Mouse (Mus musculus): ENCODE data around the gene Tpo. TPM values are rescaled to one million over a fixed set of nuclear protein-coding genes. Genes with fewer than 3 reads are reported as not detected.

The Tpo gene
- total and polyA plus RNA-seq, 2 experiments from 2014 or later = 0.49 to 0.59 TPM

DNA sequence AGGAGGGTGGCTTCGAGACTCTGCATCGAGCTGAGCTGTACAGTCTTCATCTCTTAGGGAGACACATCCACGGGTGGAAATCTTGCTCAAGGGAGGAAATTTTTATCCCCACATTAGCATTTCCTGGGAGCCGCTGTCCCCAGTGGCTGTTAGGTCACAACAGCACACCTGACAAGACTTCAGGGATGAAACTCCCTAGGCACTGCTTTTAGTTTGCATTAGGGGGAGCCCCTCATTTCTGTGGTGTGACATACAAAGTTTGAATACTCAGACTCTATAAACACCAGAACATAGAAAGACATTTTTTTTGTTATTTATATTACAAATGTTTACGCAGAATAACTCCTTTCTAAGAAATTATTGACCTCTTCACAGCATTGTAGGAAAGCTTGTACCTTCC is 32.1 kb upstream of the Tpo start:
- H3K4me3 ChIP-seq (ENCODE audit: low read depth, low read length) = no peak overlapping the region
- no peak overlapping the region for H3K27ac ChIP-seq (ENCODE audit: low read depth, low read length)
- ATAC-seq (ENCODE audit: low FRiP score) (no peak), DNase-seq (ENCODE audit: low spot score) (no peak)
- no peak; the same call in 1 of the 2 replicates for TF ChIP-seq CTCF (IDR thresholded peaks at IDR 0.05)
- WGBS = 84% methylated on average over 5 of the region's 5 CpGs
- no peaks in the 10 kb centered on the region for H3K4me1 ChIP-seq (ENCODE audit: insufficient read depth, low read length)
- no peak overlapping the region for H3K4me2 ChIP-seq (ENCODE audit: low read depth, low read length, poor library complexity, severe bottlenecking)
- no peaks in the 10 kb centered on the region for H3K9me3 ChIP-seq (ENCODE audit: low read length)
- H3K27me3 ChIP-seq (ENCODE audit: insufficient read depth, low read length) = no peaks in the 10 kb centered on the region
- no peaks in the 10 kb centered on the region for H3K36me3 ChIP-seq (ENCODE audit: insufficient read depth, low read length)
- no peak overlapping the region for H3K9ac ChIP-seq (replicated peaks; ENCODE audit: low read length, poor library complexity, severe bottlenecking)

DNA sequence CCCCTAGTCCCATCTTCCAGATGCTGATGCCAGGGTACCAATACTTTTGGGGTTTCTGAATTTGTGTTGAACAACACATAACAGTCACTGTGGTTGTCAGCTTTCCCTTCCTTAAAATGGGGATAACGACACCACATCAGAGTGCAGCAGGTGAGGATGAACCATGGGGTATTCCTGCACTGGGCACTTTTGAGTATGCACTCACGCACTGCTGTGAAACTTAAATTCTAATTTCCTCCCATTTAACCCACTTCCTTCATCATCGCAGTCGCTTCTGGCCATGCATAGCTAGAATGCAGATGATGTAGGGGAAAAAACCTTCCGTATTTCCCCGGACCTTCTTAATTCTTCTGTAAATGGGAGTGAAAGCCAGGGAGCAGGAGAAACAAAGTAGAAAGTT is 31.6 kb upstream of the Tpo start:
- no peak overlapping the region for H3K4me2 ChIP-seq (ENCODE audit: low read depth, low read length, poor library complexity, severe bottlenecking)
- H3K27me3 ChIP-seq (ENCODE audit: insufficient read depth, low read length) = no peaks in the 10 kb centered on the region
- H3K36me3 ChIP-seq (ENCODE audit: insufficient read depth, low read length) = no peaks in the 10 kb centered on the region
- H3K9me3 ChIP-seq (ENCODE audit: low read length) = no peaks in the 10 kb centered on the region
- DNase-seq (ENCODE audit: low spot score) (no peak), ATAC-seq (ENCODE audit: low FRiP score) (no peak)
- H3K27ac ChIP-seq (ENCODE audit: low read depth, low read length) = no peak overlapping the region
- H3K4me3 ChIP-seq (ENCODE audit: low read depth, low read length) = no peak overlapping the region
- TF ChIP-seq CTCF (IDR thresholded peaks at IDR 0.05) = no peak
- no peak overlapping the region for H3K9ac ChIP-seq (replicated peaks; ENCODE audit: low read length, poor library complexity, severe bottlenecking)
- WGBS = 94% methylated on average over 6 of the region's 6 CpGs
- H3K4me1 ChIP-seq (ENCODE audit: insufficient read depth, low read length) = no peaks in the 10 kb centered on the region

DNA sequence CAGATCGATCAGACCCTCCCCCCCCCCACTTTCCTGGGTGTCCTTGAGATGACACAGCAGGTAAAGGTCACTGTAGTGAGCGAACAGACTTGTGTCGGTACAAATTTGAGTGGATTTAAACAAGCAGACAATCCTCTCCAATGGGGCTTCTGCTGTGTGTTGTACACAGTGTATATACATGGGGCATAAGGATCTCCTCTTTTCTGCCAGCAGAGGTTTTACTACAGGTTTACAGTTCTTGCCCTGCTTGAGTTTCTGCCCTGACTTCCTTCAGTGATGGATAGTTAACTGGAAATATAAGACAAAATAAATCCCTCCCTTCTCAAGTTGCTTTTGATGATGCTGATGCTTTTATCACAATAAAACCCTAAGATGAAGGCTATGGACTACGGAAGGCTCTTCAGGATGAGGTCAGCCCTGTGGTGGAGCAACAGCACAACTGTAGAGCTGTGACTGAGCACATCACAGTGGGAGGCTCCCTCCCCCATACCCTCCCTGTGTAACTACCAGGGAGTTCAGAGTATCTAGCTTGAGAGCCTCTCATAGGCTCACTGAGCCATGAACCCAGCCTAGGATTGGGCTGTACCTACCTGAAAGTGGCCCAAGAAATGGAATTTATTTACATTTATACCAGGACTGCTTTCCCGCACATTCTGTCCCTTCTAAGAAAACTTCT is 29.4 kb upstream of the Tpo start:
- DNase-seq (ENCODE audit: low spot score) = no peak
- no peak for TF ChIP-seq CTCF (IDR thresholded peaks at IDR 0.05)
- no peak overlapping the region for H3K4me2 ChIP-seq (ENCODE audit: low read depth, low read length, poor library complexity, severe bottlenecking)
- H3K36me3 ChIP-seq (ENCODE audit: insufficient read depth, low read length) = no peaks in the 10 kb centered on the region
- no peak overlapping the region for H3K4me3 ChIP-seq (ENCODE audit: low read depth, low read length)
- H3K27me3 ChIP-seq (ENCODE audit: insufficient read depth, low read length) = no peaks in the 10 kb centered on the region
- H3K4me1 ChIP-seq (ENCODE audit: insufficient read depth, low read length) = no peaks in the 10 kb centered on the region
- no peaks in the 10 kb centered on the region for H3K9me3 ChIP-seq (ENCODE audit: low read length)
- 84% methylated on average over 5 of the region's 5 CpGs for WGBS
- H3K9ac ChIP-seq (replicated peaks; ENCODE audit: low read length, poor library complexity, severe bottlenecking) = no peak overlapping the region
- ATAC-seq (ENCODE audit: low FRiP score) = no peak
- no peak overlapping the region for H3K27ac ChIP-seq (ENCODE audit: low read depth, low read length)

DNA sequence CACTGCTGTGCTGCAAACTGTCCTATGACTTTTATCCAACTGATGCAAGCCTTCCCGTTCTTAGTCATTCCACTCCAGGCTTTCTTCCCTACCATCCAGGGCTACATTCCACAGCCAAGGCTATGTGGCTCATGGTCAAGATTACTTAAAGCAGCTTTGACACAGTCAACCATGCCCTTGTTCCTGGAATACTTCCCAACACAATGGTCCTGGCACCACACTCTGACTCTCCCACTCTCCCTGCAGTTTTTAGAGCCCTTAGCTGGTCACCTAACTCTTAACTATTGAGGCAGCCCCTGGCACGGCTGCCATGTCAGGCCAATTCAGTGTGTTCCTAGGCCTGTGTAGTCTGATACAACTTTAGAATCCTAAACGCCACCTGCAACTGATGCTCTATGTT is 28.1 kb upstream of the Tpo start:
- DNase-seq (ENCODE audit: low spot score) = peak; percentile 69
- Histone ChIP-seq H3K27ac (ENCODE audit: low read depth, low read length) (no peak overlapping the region), H3K4me3 (ENCODE audit: low read depth, low read length) (no peak overlapping the region), H3K36me3 (ENCODE audit: insufficient read depth, low read length) (no peaks in the 10 kb centered on the region), H3K4me2 (ENCODE audit: low read depth, low read length, poor library complexity, severe bottlenecking) (no peak overlapping the region), H3K27me3 (ENCODE audit: insufficient read depth, low read length) (no peaks in the 10 kb centered on the region), H3K4me1 (ENCODE audit: insufficient read depth, low read length) (no peaks in the 10 kb centered on the region), H3K9me3 (ENCODE audit: low read length) (no peaks in the 10 kb centered on the region), H3K9ac (replicated peaks; ENCODE audit: low read length, poor library complexity, severe bottlenecking) (no peak overlapping the region)
- ATAC-seq (ENCODE audit: low FRiP score) = no peak; the same call in 1 of the 2 replicates
- no peak for TF ChIP-seq CTCF (IDR thresholded peaks at IDR 0.05)
- WGBS = 71% methylated on average over 3 of the region's 3 CpGs

DNA sequence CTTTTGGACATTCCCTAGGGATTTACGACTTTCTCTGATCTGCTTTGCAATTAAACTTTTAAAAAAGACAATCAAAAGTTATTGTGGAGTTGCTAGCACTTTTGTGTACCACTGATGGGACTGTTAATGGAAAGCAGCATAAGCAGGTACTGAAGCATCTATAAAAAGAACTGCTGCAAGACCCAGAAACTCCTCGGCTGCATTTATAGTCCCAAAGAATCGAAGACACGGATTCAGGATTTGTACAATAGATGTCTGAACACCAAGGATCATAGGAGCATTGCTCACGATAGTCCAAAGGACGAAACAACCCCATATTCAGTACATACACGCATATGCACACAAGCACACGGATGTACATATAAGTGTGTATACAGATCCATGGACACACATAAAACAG is 27.4 kb upstream of the Tpo start:
- 86% methylated on average over 8 of the region's 8 CpGs for WGBS
- Histone ChIP-seq H3K4me1 (ENCODE audit: insufficient read depth, low read length) (no peaks in the 10 kb centered on the region), H3K36me3 (ENCODE audit: insufficient read depth, low read length) (no peaks in the 10 kb centered on the region), H3K27me3 (ENCODE audit: insufficient read depth, low read length) (no peaks in the 10 kb centered on the region), H3K4me2 (ENCODE audit: low read depth, low read length, poor library complexity, severe bottlenecking) (no peak overlapping the region), H3K9me3 (ENCODE audit: low read length) (no peaks in the 10 kb centered on the region), H3K9ac (replicated peaks; ENCODE audit: low read length, poor library complexity, severe bottlenecking) (no peak overlapping the region), H3K27ac (ENCODE audit: low read depth, low read length) (no peak overlapping the region), H3K4me3 (ENCODE audit: low read depth, low read length) (no peak overlapping the region)
- TF ChIP-seq CTCF (IDR thresholded peaks at IDR 0.05) = no peak
- ATAC-seq (ENCODE audit: low FRiP score) = no peak
- no peak for DNase-seq (ENCODE audit: low spot score)

DNA sequence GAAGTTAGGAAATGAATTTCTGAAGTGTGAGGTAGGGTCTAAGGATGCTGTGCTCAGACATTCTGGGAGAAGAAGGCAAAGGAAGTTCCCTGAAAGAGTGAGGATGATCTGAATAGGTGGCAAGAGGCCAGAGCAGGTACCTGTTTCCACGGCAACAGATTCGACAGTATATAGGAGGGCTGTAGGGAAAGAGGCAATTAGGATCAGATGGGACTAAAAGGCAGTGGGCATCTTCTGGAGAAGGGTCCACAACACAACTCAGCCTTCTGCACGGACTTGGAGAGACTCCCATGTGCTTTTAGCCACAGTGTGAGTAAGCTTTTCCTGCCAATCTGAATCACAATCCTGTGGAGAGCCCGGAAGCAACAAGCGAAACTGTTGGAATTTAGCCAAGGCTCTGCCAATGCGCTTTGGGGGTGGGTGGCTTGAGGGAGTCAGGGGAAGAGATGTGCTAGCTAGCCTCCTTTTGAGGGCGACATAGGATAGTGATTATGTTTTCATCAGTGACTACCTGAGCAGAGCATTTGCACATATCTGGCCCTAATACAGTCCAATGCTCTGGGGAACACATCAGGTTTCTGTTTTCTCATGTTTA is 21.8 kb upstream of the Tpo start:
- H3K4me3 ChIP-seq (ENCODE audit: low read depth, low read length) = no peak overlapping the region
- no peak overlapping the region for H3K27ac ChIP-seq (ENCODE audit: low read depth, low read length)
- no peak overlapping the region for H3K9ac ChIP-seq (replicated peaks; ENCODE audit: low read length, poor library complexity, severe bottlenecking)
- TF ChIP-seq CTCF (IDR thresholded peaks at IDR 0.05) = no peak
- no peaks in the 10 kb centered on the region for H3K36me3 ChIP-seq (ENCODE audit: insufficient read depth, low read length)
- 0 out of 2 replicates have a peak, but pooled peaks cover 3% of the 10 kb centered on the region for H3K4me1 ChIP-seq (ENCODE audit: insufficient read depth, low read length)
- no peak overlapping the region for H3K4me2 ChIP-seq (ENCODE audit: low read depth, low read length, poor library complexity, severe bottlenecking)
- DNase-seq (ENCODE audit: low spot score) (peak; percentile 79), ATAC-seq (ENCODE audit: low FRiP score) (peak; percentile 23; the same call in 1 of the 2 replicates)
- H3K9me3 ChIP-seq (ENCODE audit: low read length) = no peaks in the 10 kb centered on the region
- H3K27me3 ChIP-seq (ENCODE audit: insufficient read depth, low read length) = no peaks in the 10 kb centered on the region
- 43% methylated on average over 7 of the region's 7 CpGs for WGBS

Measured in midbrain, postnatal 0 days (tissue).